Mouse (Mus musculus): ENCODE measurements at regions not wholly inside any gene's neighbourhood (a gene's known extent, or its start where the extent isn't known, plus 50 kb on each side); places are given as distances from the start of the nearest gene placed in this dataset.

DNA sequence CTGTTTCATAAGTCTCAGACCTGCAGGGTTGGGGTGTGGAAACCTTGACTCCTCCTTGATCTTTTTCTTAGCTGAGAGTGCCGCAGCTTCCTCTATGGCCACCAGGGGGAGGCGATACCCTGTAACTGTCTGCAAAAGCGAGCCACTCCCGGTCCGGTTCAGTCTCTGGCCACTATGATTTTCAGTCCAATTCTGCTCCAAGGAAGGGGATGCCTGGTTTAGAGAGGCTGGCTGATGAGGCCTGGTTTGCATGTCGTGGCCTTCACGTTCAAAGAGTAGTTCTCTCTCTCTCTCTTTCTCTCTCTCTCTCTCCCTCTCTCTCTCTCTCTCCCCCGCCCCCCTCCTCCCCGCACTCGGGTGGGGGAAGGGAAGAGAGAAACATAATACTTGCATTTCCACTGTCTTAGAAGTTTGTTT lies 70.3 kb upstream of the Thpo start:
- peak; percentile 65 to 81 for DNase-seq
- intact Hi-C loops (cut with DNase I), result loop anchor here (5.0 kb wide), 2 partner anchors 93 to 388 kb away; no protein-coding TSS in a partner anchor

- DNase-seq, result peak in 1 of 2 experiments; percentile 24
- intact Hi-C loops (cut with DNase I), result loop anchor here (5.0 kb wide), 2 partner anchors 94 to 389 kb away; no protein-coding TSS in a partner anchor
Observed at GRCm38 (mm10) chr16:20803278-20803930, 69.1 kb upstream of the Thpo start.

DNA sequence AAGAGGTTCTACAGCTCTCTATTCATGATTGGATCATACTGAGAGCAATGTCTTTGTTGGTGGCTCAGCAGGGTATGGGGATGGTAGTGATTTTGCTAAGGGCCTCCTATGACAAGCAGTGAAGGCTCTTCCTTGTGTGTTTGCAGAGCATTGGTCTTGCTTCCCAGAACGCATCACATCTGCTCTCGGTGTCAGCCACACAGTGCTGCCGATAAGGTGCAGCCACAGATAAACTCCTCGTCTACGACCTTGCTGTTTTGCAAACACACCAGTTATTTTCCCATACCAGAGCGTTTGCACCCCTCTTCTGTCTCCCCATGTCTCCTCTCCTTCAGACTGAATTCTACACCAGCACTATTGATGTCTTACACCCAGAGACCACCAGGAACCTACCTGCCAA lies 68.4 kb upstream of the Thpo start:
- intact Hi-C loops (cut with DNase I), result loop anchor here (5.0 kb wide), 2 partner anchors 95 to 390 kb away; no protein-coding TSS in a partner anchor
- no peak for DNase-seq

DNA sequence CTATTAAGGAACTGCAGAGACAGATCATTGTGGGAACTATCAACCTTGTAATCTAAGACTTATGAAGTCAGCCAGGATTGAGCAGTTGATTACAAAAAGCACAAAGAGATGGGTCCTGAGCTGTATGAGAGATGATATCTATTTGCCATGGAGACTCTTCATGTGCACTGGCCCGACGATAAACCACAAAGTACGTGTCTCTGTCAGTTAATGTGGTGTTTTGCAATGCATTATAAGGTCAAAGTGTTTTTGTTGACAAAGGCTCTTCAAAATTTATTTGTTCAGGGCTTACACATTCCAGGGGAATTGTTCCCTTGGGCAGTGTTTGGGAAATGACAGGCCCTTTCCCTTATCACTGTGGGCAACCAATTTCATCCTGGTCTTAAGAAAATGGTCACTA lies 65.7 kb upstream of the Thpo start:
- intact Hi-C loops (cut with DNase I), result loop anchor here (5.0 kb wide), 2 partner anchors 97 to 392 kb away; no protein-coding TSS in a partner anchor
- no peak for DNase-seq

- intact Hi-C loops (cut with DNase I), result no loop called here
- DNase-seq, result no peak
Observed at GRCm38 (mm10) chr16:20798115-20798514, 63.8 kb upstream of the Thpo start.

GRCm38 (mm10) chr16:20794721-20795120 lies 60.4 kb upstream of the Thpo start:
- intact Hi-C loops (cut with DNase I), result no loop called here
- no peak for DNase-seq
